Mouse (Mus musculus) liver, postnatal 0 days (tissue): ENCODE measurements around the gene Zfp472. TPM values are rescaled to one million over a fixed set of nuclear protein-coding genes. Genes with fewer than 3 reads are reported as not detected.

Experiments
- ATAC-seq: fragments of 200-750 bp; cut with Nextera tagmentation; 2 replicates; pipeline ENCODE4 v1.8.0; 2017; ENCODE audit warnings: mild to moderate bottlenecking, moderate library complexity
- DNase-seq: peaks from one replicate; pipeline ENCODE4 v3.0.0-alpha.2; 2016
- H3K27ac ChIP-seq: fragments of 300-500 bp; sonication (generic); 2 replicates; pipeline ENCODE4 v1.5.1; 2014; ENCODE audit warnings: antibody characterized with exemption, moderate library complexity, mild to moderate bottlenecking, low read depth
- H3K27me3 ChIP-seq: fragments of 300-500 bp; sonication (generic); 2 replicates; pipeline ENCODE4 v1.6.1; 2014; ENCODE audit warnings: low read length, control low read depth, mixed read lengths; ENCODE audit not compliant: insufficient read depth
- H3K36me3 ChIP-seq: fragments of 300-500 bp; sonication (generic); replicated peaks from 2 replicates; pipeline ENCODE4 v1.6.1; 2014; ENCODE audit warnings: mild to moderate bottlenecking, control low read depth, low read length, moderate library complexity, mixed read lengths; ENCODE audit not compliant: insufficient read depth
- H3K4me1 ChIP-seq: fragments of 300-500 bp; sonication (generic); 2 replicates; pipeline ENCODE4 v1.6.1; 2014; ENCODE audit warnings: antibody characterized with exemption, mild to moderate bottlenecking, control low read depth; ENCODE audit not compliant: insufficient read depth
- H3K4me2 ChIP-seq: fragments of 300-500 bp; sonication (generic); 2 replicates; pipeline ENCODE4 v1.6.1; 2014; ENCODE audit warnings: low read depth, mild to moderate bottlenecking, low read length, moderate library complexity, mixed read lengths
- H3K4me3 ChIP-seq: fragments of 300-500 bp; sonication (generic); 2 replicates; pipeline ENCODE4 v1.5.1; 2014; ENCODE audit warnings: low read depth, low read length
- H3K9ac ChIP-seq: fragments of 300-500 bp; sonication (generic); replicated peaks from 2 replicates; pipeline ENCODE4 v1.6.1; 2014; ENCODE audit warnings: mild to moderate bottlenecking, moderate library complexity
- H3K9me3 ChIP-seq: fragments of 300-500 bp; sonication (generic); 2 replicates; pipeline ENCODE4 v1.6.1; 2016; ENCODE audit warnings: mild to moderate bottlenecking, control low read depth, low read length, mixed read lengths
- CTCF ChIP-seq: sonication (generic); IDR thresholded peaks from 2 replicates; pipeline ENCODE4 v1.5.1; 2016; ENCODE audit warnings: antibody characterized with exemption, low read depth
- EP300 ChIP-seq: IDR thresholded peaks from 2 replicates; pipeline ENCODE4 v1.6.1; 2016; ENCODE audit warnings: antibody characterized with exemption, low read depth, mild to moderate bottlenecking
- WGBS: fragments of 180-500 bp; shearing (Covaris S2); extraction: QIAGEN DNeasy Blood & Tissue Kit; methylation state at CpG from one replicate; pipeline ENCODE4 v1.1.7; 2014; ENCODE audit not compliant: insufficient replicate concordance; 5-methylcytosine and 5-hydroxymethylcytosine counted together
- polyA plus RNA-seq: library from polyadenylated mRNA; unstranded; fragments of >200 nt; fragmentation: Nextera tagmentation; extraction: Ambion mirVana; gene quantifications from 2 replicates; pipeline ENCODE4 v1.2.1, GENCODE M21; 2015

Zfp472 gene
- polyA plus RNA-seq, 1 experiment from 2014 or later, result 3.3 TPM

GRCm38 (mm10) chr17:32950136-32950535 is 15.5 kb upstream of the Zfp472 start:
- WGBS, result 75% methylated on average over 3 of the region's 3 CpGs
- Histone ChIP-seq H3K36me3 (peaks cover 4% of the 10 kb centered on the region; the same call in 1 of the 2 replicates), H3K27me3 (no peaks in the 10 kb centered on the region), H3K4me3 (no peak overlapping the region), H3K9ac (no peak overlapping the region), H3K27ac (no peak overlapping the region), H3K4me2 (no peak overlapping the region), H3K9me3 (no peaks in the 10 kb centered on the region), H3K4me1 (peaks cover 21% of the 10 kb centered on the region)
- TF ChIP-seq EP300 (no peak), CTCF (no peak)
- no peak for ATAC-seq
- DNase-seq, result no peak

GRCm38 (mm10) chr17:32951006-32951405 is 14.6 kb upstream of the Zfp472 start:
- H3K4me1 ChIP-seq, result peaks cover 17% of the 10 kb centered on the region
- ATAC-seq (no peak), DNase-seq (no peak)
- H3K4me2 ChIP-seq, result no peak overlapping the region
- H3K9ac ChIP-seq, result no peak overlapping the region
- H3K27me3 ChIP-seq, result no peaks in the 10 kb centered on the region
- H3K36me3 ChIP-seq, result no peaks in the 10 kb centered on the region
- WGBS, result 62% methylated on average over 11 of the region's 11 CpGs
- no peaks in the 10 kb centered on the region for H3K9me3 ChIP-seq
- TF ChIP-seq CTCF, result no peak
- TF ChIP-seq EP300, result no peak
- no peak overlapping the region for H3K4me3 ChIP-seq
- H3K27ac ChIP-seq, result no peak overlapping the region

GRCm38 (mm10) chr17:32951441-32951840 is 14.2 kb upstream of the Zfp472 start:
- WGBS, result 22% methylated on average over 16 of the region's 16 CpGs
- no peaks in the 10 kb centered on the region for H3K27me3 ChIP-seq
- no peak for ATAC-seq
- DNase-seq, result peak; percentile 87
- TF ChIP-seq CTCF, result peak; percentile 89
- TF ChIP-seq EP300, result no peak
- no peak overlapping the region for H3K9ac ChIP-seq
- H3K4me3 ChIP-seq, result no peak overlapping the region
- H3K4me1 ChIP-seq, result peaks cover 13% of the 10 kb centered on the region
- no peak overlapping the region for H3K4me2 ChIP-seq
- H3K9me3 ChIP-seq, result no peaks in the 10 kb centered on the region
- no peaks in the 10 kb centered on the region for H3K36me3 ChIP-seq
- no peak overlapping the region for H3K27ac ChIP-seq

- Histone ChIP-seq H3K9me3 (no peaks in the 10 kb centered on the region), H3K9ac (peak overlapping the region; percentile 72), H3K27ac (peak overlapping the region; percentile 96), H3K4me2 (peak overlapping the region; percentile 94), H3K4me1 (peaks cover 18% of the 10 kb centered on the region), H3K4me3 (peak overlapping the region; percentile 86), H3K36me3 (no peaks in the 10 kb centered on the region), H3K27me3 (no peaks in the 10 kb centered on the region)
- ATAC-seq (no peak; the same call in 1 of the 2 replicates), DNase-seq (peak; percentile 24)
- under 1% methylated on average over 14 of the region's 14 CpGs for WGBS
- TF ChIP-seq CTCF (no peak), EP300 (no peak)
Measured at GRCm38 (mm10) chr17:32965253-32965622, 376 bp upstream of the Zfp472 start.

- no peaks in the 10 kb centered on the region for H3K4me1 ChIP-seq
- DNase-seq (no peak), ATAC-seq (no peak)
- H3K27me3 ChIP-seq, result no peaks in the 10 kb centered on the region
- WGBS, result 90% methylated on average over 4 of the region's 4 CpGs
- H3K4me2 ChIP-seq, result no peak overlapping the region
- H3K9ac ChIP-seq, result no peak overlapping the region
- TF ChIP-seq EP300 (no peak), CTCF (no peak)
- no peak overlapping the region for H3K4me3 ChIP-seq
- H3K27ac ChIP-seq, result no peak overlapping the region
- H3K9me3 ChIP-seq, result no peaks in the 10 kb centered on the region
- H3K36me3 ChIP-seq, result peaks cover 29% of the 10 kb centered on the region
Measured at GRCm38 (mm10) chr17:32981361-32981760, 15.7 kb downstream of the Zfp472 start.

GRCm38 (mm10) chr17:32986301-32986700 is 20.7 kb downstream of the Zfp472 start:
- TF ChIP-seq EP300 (no peak), CTCF (no peak)
- no peak for DNase-seq
- ATAC-seq, result no peak
- Histone ChIP-seq H3K9me3 (no peaks in the 10 kb centered on the region), H3K27ac (no peak overlapping the region), H3K4me1 (no peaks in the 10 kb centered on the region), H3K9ac (no peak overlapping the region), H3K36me3 (no peaks in the 10 kb centered on the region), H3K4me2 (no peak overlapping the region), H3K27me3 (no peaks in the 10 kb centered on the region), H3K4me3 (no peak overlapping the region)
- WGBS, result 64% methylated on average over 4 of the region's 4 CpGs
